Mouse (Mus musculus) adrenal gland, adult (tissue): ENCODE results near the gene Palm.
"Not testable (repeated sequence)": the region's sequence is repeated elsewhere in the genome, so short reads cannot be mapped to it uniquely, and the experiment has no call there.

Experiments
- DNase-seq, 2 experiments: peaks; one replicate each; pipeline ENCODE4 v3.0.0; 2022 to 2023; ENCODE audit warnings: low spot score in 1 of 2; ENCODE audit not compliant: inconsistent age in 2 of 2

Palm gene

DNA sequence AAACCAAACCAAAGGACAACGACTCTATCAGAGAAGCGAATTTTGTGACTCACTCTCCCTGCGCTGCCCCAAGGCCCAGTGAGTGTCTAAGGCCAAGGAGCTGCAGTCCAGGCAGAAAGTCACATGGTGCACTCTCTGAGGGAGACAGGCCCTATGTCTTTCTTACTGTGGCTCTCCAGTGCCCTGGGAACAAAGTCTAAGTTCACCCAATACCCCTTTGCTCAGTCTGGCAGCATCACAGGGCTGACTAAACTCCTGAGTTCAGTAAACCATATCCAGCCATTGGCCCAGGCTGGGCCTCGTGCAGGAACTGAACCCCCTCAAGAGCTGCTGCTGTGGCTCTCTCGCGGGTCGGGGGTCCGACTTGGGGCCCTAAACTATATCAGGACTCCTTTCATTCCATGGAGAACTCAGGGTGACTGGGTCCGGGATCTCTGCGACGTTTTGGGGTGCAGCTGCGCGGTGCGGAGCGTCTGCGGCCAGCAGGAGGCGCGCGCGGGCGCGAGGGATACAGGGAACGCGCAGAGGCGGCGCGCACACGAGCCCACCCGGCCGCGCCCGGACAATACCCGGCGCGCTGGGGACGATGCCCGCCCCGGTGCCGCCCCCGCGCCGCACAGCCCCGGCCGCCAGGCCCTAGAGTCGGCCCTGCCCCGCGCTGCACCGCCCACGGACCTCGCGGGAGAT lies at the start of gene Palm:
TSS of gene Palm (plus strand) at position 522 of the 687 bp plus-strand sequence.
- DNase-seq = peak; percentile 85 to 94

DNA sequence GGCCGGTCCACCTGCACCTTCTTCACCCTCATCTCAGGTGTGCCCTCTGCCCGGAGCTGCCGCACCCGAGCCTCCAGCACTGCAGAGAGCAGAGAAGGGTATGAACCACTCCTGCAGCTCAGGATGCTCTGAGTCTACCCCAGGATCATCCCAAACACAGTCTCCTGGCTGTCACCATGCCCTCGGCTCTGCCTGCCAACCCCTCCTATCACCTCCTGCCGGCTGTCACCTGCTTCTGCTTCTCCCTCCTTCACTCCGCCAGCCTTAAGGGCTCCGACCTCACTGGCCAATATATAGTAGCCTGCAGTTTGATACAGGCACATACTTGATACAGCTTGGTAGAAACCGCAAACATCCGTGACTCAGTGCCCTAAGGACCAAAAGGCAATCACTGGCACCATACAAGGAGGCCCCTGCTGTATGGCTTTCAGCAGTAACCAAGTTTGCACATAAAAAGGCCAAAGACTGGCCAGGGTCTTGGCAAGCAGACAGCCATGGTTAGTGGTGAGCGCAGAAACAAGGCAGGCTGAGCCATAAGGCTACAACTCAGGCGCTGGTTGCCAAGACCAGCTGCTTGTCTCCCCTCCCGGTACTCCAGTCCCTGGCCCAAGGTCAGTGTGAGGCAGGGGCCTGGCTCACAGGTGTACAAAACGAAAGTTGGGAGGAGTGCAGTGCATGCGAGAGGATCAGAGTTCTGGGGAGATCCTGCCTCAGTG lies 49.6 kb upstream of the Palm start:
- no peak for DNase-seq

DNA sequence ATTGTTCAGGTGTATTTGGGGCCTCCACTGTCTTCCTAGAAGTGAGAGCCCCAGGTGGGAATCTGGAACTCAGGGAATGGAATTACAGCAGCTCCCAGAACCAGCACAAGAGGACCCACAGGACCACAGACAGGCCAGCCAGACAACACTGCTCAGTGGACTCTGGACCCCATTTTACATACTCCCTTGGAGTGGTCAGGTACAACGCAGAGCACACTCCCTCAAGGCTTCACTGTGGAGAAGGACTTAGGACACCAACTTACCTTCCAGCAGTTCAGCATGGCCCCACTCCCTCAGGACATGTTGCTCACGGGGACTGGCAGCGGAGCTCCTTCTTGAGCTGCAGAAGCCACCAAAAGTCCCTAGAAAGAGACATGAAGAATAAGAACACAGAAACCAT lies 48.0 kb upstream of the Palm start:
- DNase-seq = no peak

DNA sequence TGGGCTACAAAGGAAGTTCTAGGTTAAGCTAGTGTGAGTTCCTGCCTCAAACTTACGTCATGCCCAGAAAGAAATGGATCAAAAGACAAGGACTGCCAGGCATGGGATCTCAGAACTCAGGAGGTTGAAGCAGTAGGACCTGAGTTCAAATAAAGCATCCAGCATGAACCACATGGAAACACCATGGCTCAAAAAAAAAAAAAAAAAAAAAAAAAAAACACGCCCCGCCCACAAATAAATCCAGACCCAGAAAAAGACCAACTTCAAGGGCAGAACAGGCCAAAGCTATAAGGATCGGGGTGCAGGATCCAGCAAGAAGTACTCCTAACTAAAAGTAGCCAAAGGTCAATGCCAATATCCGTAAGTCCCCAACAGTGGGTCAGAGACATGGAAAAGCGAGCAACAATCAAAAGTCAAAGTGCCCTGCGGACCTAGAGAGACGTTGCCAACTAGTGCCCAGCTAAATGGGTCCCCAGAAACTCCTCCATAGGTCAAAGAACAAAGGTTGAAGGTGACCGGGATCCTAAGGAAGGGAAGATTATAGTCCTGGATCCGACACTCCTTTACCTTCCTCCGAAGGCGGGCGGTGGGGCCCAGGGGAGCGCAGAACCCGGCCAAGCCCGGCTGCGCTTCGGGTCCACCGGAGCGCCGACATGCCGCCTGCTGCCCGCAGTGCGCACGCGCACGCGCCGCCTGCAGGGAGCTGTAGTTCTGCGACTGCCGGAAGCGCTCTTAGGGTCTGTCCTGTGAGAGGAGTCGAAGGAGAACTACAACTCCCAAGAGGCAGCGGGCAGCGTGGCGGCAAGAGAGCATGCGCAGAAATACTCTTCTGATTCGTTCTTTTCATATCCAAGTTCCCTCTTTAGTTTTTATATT lies 47.2 kb upstream of the Palm start, which contains the start of gene Polrmt:
TSS of gene Polrmt (minus strand) at position 684 of the 876 bp plus-strand sequence.
- DNase-seq = peak; percentile 97 to 98

DNA sequence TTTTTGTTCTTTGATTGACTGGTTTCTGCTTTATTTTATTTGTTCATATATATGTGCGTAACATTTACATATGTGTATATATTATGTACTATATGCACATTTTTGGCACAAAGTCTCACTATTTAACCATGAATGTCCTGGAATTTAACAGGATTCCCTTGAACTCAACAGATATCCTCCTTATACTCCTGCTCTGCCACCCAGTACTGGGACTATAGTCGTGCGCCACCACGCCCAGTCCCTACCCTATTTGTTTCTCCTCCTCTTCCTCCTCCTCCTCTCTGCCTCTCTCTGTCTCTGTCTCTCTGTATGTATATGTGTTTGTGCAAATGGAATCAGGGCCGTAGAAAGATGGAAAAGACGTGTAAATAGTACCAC lies 46.6 kb upstream of the Palm start:
- peak in 1 of 2 experiments; percentile 61 for DNase-seq

DNA sequence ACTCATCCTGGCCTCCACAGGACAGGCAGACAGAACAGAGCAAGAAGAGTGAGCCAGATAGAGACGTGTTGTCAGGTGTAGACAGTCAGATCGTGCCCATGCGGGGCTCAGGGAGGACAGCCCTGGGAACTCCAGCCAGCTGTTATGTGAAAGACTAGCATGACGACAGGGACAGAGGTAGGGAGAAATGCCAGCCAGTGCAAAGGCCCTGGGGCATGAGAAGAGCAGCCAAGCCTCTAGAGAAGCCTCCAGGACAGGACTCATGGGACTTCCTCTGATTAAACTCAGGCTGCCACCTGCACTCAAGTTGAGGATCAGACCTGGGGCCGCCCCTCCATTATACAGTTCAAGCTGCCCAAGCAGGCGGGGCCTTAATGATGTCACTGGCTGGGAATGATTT lies 44.9 kb upstream of the Palm start:
- no peak for DNase-seq

DNA sequence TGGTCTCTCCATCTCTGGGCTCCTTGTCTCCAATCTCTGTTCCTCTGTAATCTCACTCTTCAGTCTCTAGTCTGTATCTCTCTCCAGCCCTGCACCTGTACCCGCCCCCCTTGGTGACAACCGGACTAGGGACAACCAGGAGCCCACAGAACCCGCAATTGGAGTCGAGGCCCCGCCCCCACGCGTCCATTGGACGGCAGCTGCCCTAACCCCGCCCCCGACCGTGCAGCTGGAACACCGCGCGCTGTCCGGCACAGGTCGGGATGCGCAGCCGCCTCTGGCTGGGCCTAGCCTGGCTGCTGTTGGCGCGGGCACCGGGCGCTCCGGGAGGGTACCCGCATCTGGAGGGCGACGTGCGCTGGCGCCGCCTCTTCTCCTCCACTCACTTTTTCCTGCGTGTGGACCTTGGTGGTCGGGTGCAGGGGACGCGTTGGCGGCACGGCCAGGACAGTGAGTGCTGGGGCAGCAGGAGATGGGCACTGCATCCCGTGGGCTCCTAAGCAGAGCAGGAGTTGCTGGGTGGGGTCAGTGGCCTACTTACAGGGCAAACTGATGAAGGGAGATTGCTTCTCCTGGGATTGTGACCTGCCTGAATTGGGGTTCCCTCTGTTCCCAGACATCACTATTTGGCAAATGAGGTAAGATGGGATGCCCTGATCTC lies 38.4 kb upstream of the Palm start, which contains the start of gene Fgf22:
TSS of gene Fgf22 (plus strand) at position 221 of the 661 bp plus-strand sequence.
- peak; percentile 83 to 91 for DNase-seq

DNA sequence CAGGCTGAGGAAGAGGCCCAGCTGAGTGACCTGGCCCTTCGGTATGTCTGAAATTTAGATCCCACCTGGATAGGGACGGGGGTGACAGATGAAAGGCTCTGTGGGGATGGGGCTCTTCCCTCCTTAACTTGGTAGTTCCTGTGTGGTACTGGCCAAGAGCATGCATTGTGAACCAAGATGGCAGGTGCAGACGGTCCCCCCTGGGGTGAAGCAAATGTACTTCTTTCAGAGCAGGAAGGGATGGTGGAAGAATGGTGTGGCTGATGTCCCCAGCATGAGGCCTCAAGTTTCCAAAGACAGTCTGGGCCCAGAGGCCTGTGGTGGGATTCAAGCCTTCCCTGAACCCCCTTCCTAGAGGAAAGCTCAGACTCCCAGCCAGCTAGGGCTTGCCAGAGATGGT lies 37.5 kb upstream of the Palm start:
- no peak for DNase-seq

DNA sequence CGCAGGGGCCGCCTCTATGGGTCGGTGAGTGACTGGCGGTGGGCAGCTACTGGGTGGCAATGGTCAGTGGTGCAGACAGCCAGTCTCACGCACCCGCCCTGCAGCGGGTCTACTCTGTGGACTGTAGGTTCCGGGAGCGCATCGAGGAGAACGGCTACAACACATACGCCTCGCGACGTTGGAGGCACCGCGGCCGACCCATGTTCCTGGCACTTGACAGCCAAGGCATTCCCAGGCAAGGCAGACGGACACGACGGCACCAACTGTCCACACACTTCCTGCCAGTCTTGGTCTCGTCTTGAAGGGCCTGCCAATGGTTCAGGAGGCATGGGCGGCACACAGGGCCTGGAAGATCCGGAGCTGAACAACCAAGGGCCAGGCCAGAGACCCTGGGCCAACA lies 36.7 kb upstream of the Palm start:
- DNase-seq = no peak

DNA sequence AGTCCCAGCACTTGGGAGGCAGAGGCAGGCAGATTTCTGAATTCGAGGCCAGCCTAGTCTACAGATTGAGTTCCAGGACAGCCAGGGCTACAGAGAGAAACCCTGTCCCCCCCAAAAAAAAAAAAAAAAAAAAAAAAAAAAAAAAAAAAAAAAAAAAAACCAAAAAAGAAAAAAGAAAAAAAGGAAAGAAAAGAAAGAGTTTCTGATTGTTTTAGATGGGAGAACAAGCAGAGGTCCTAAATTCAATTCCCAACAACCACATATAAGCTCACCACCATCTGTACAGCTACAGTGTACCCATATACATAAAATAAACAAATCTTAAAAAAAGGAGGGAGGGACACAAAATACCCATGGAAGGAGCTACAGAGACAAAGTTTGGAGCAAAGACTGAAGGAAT lies 33.7 kb upstream of the Palm start:
- not testable (repeated sequence) for DNase-seq

DNA sequence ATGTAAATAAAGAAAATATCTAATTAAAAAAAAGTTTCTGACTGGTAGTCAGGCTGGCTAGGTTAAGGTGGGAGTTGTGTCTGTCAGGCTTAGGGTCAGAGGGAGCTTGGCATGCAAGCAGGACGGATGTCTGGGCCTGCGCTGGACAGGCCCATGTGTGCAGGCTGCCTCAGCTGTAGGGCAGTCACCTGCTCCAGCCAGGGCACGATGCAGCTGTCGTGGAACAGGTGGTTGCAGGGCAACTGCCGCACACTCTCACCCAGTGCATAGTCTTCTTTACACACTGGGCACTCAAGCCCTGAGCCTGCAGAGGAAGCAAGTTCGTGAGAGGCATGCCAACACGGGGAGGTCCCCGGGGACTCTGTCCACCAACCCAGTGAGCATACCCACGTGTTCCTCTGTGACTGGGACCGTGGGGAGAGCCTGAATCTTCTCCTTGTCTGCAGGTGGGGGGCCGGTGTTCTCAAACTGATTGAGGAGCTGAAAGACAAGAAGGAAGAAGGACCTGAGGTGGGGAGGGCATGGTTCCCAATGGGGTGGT lies 32.7 kb upstream of the Palm start:
- no peak for DNase-seq

DNA sequence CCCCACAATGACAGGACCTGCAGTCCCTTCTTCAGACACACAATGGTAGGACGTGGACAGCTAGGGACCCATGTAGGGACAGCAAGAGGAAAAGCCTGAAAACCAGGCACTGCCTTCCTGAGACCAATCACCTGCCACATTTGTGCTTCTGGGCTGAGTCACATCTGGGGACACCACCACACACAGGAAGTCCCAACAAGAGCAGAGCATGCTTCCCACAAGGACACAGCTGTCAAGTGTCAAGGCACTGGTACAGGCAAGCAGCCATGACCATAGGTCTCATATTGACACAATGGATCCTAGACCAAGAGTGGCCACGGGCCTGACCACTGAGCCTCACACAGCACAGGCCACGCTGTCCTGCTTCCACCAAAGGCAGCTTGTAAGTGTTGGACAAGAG lies 30.5 kb upstream of the Palm start:
- peak in 1 of 2 experiments; percentile 55 for DNase-seq

DNA sequence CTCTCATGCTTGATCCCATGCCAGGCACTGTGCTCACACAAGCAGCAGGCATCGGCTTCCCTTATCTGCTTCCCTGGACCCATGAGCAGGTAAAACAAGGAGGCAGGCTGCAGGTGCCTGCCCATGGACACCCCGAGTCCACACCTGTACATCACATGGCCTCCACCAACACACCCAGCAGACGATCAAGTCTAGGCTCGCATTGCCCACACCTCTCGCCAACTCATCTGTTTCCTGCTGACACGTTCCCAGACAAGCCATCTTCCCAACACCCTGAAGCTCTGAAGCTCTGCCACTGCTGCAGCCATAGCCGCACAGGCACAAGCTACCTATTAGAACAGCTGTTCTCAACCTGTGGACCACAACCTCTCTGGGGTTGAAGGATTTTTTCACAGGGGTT lies 29.1 kb upstream of the Palm start:
- DNase-seq = no peak

DNA sequence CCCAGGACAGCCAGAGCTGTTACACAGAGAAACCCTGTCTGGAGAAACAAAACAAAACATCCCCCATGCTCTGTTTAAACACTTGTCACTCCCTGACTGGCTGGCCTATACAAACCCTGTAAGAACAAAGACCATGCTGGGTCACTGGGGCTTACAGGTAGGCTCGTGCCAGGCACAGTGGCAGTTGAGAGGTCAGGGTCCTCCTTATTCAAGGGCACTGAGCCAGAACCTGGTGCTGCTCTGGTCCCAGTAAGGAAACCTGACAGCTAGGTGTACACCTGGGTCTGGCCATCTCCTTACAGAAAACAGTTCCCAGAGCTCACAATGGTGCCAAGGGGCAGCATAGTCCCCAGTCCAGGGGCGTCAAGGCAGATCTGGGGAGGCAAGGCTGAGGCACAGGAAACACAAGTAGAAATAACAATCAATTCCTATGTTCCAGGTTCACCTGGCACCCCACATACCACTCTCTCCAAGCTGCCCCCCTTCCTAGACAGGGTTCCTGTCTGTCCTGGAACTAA lies 28.1 kb upstream of the Palm start:
- DNase-seq = peak in 1 of 2 experiments; percentile 52

DNA sequence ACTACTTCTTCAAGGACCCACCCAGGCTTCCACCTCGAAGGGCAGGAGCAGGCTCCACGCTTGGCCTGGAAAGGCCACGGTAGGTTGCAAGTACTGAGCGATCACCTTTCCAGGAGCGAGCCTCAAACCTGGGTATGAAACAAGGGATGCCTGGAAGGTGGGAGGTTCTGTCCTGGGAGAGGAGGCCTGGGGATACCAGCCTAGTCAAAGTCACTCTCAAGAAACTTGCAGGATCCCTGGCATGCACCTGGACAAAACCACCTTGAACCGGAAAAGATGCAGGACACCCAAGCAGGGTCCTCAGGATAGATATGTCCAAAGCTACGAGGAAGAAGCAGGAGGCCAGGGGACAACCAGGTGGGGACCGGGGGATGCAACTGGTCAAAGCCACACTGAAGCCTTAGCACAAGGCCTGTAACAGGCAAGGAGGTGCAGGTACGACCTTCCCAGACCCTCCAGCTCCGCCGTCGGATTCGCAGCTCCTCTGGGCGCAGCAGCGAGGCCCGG lies 27.3 kb upstream of the Palm start:
- no peak for DNase-seq

DNA sequence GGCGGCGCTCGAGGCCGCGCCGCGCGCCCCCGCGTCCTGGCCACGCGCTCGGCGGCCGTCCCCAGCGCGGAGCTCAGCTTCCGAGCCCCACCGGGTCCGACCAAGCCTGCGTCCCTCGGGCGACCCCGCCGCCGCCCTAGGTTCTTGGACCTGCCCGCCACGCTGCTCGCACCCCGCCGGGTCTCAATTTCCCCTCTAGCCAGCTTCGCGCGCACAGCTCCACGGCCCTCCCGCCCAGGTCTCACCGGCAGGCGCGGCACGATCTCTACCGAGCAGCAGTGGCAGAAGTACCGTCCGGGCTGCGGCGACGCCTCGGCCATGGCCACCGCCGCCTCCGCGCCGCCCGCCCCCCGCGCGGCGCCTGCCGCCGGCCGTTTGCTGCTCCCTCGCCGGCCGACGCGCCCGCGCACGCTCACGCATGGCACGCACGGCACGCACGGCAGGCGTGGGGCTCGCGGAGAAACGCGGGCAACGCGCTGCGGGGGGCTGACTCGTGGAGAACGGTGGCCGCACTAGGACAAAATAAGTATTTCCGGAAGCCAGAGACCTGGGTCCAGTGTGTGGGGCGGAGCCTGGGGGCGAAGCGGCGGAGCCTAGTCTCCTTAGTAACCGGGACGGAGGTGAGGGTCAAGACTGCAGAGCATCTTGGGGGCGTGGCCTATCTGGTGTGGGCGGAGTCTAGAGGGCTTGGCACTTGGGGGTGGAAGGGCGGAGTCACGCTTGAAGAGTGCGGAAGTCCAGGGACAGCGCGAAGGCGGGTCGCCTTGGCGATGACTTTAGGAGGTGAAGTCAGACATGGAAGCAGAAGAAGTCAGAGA lies 26.7 kb upstream of the Palm start, which contains the start of gene Rnf126:
TSS of gene Rnf126 (minus strand) at position 445 of the 818 bp plus-strand sequence.
- DNase-seq = peak; percentile 100

DNA sequence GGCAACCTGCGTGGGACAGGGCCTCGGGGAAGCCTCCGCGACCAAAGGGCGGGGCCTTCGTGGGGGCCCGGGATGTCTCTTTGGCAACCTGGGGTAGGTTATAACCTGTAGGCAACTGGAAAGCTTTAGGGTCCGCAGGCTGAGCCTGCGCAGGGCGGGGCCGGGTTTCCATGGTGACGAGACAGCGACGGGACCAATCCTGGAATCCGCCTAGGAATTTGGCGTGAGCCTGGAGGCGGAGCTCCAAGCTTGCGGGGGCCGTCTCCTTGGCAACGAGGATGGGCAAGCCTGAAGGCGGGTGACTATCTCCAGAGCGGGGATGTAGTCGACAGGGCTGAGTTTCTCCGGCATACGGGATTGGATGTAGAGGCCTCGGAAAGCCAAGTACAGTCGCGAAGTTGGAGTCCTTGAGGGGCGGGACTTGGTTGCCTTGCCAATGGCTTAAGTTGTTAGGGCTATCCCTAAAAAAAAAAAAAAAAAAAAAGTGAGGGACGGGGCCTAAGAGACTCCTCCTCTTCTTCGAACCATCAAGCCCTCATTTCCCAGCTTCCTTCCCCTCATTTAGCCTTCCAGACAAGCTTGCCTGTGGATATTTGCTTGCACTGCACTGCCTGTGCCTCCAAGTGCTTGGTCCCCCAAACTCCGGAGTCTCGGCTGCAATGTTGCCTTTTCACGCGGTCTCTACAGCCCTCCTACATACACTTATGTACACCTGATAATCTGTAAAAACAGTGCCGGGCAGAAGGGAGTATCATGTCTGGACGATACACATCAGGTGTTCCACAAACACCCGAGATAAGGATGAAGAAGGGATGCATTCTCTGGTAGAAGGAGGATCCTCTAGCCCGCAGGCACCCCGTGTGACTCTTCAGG lies 25.8 kb upstream of the Palm start:
- peak; percentile 96 to 97 for DNase-seq

DNA sequence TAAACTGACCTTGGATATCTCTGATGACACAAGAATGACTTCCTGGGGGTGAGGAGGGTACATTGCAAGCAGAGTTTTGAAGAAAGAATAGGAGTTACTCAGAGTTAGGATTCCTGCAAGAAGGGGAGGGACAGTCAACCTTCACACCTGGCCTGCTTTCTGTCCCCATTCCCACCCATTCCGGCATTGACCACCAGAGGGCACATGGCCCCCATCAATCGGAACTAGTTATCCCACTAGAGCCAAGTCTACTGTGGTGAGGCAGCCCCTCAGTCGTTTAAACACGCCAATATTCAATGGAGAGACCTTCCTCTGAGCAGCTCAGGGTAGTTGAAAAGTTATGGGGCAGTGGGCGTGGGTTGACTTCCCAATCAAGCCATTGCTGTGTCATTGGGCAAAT lies 25.0 kb upstream of the Palm start:
- DNase-seq = peak; percentile 81 to 92
